ENCODE assay signal across 9 mouse cellular contexts in the genomic region with DNA sequence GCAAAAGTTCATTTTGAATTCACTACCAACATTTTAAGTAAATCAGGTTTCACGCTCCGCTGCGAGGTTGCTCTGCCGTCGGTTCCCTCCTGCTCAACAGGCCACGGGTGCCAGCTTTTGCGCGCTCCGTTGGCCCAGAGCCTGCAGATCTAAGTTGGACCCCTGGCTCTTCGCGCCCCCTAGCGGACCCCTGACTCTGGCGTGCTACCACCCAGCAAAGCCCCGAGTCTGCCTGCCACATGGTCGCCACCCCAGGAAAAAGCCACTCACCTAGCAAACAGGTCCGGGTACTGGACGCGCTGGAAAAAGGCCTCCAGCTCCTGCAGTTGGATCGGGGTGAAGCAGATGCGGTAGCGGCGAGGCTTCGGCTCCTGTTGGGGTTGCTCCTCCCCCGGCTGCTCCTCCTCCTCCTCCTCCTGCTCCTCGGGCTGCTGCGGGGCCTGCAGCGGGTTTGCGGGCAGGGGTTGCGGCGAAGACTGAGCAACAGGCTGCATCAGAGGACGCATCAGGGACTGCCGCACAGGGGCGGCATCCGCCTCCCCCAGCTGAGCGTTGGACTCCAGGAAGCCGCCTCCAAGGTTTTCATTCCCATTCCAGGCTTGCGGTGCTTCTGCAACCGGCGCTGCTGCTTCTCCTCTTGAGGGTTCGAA. TPM values are rescaled to one million over a fixed set of nuclear protein-coding genes. Genes with fewer than 3 reads are reported as not detected.
DNase-seq lines count a peak whose midpoint lies in the region; ATAC-seq and TF ChIP-seq lines count a peak whose summit lies in the region.
"Had no signal": no experiment of that assay in that cellular context is flagged by ENCODE, and none has a peak within 500 bp of the region (broad histone marks: within the 10 kb centered on the region; RNA-seq: fewer than 3 reads in every experiment).

No protein-coding gene starts in this region.

- 0 out of 2 replicates have a peak, but pooled peaks cover 3% of the 10 kb centered on the region for H3K4me1 ChIP-seq in E14TG2a.4 (replicated peaks; ENCODE audit: low read depth, low read length)
- no peaks in the 10 kb centered on the region for H3K4me1 ChIP-seq in embryonic facial prominence, embryonic 12.5 days
- H3K4me1 ChIP-seq in intestine, embryonic 15.5 days (replicated peaks) = no peaks in the 10 kb centered on the region
- 0 out of 2 replicates have a peak, but pooled peaks cover 3% of the 10 kb centered on the region for H3K4me1 ChIP-seq in lung, embryonic 16.5 days (replicated peaks; ENCODE audit: control insufficient read depth, insufficient read depth, low read length)

- H3K4me3 ChIP-seq in E14TG2a.4 (replicated peaks; ENCODE audit: low read length) = peak overlapping the region; percentile 66
- H3K4me3 ChIP-seq in embryonic facial prominence, embryonic 12.5 days = peak overlapping the region; percentile 10; the same call in 1 of the 2 replicates
- H3K4me3 ChIP-seq in intestine, embryonic 15.5 days (replicated peaks) = peak overlapping the region; percentile 15; the same call in 1 of the 2 replicates
- H3K4me3 ChIP-seq in lung, embryonic 16.5 days (ENCODE audit: low read length) = peak overlapping the region; percentile 13

- no peaks in the 10 kb centered on the region for H3K36me3 ChIP-seq in E14TG2a.4 (ENCODE audit: insufficient read depth, low read length)
- H3K36me3 ChIP-seq in embryonic facial prominence, embryonic 12.5 days = no peaks in the 10 kb centered on the region
- no peaks in the 10 kb centered on the region for H3K36me3 ChIP-seq in intestine, embryonic 15.5 days
- H3K36me3 ChIP-seq in lung, embryonic 16.5 days (ENCODE audit: control insufficient read depth, insufficient read depth, low read length) = no peaks in the 10 kb centered on the region

- H3K27me3 ChIP-seq in E14TG2a.4 (ENCODE audit: insufficient read depth, low read length) = peaks cover 58% of the 10 kb centered on the region
- H3K27me3 ChIP-seq in embryonic facial prominence, embryonic 12.5 days = peaks cover 65% of the 10 kb centered on the region
- H3K27me3 ChIP-seq in intestine, embryonic 15.5 days (replicated peaks) = peaks cover 58% of the 10 kb centered on the region
- H3K27me3 ChIP-seq in lung, embryonic 16.5 days (ENCODE audit: control insufficient read depth, insufficient read depth, low read depth, low read length) = peaks cover 62% of the 10 kb centered on the region

- no peak overlapping the region for H3K27ac ChIP-seq in embryonic facial prominence, embryonic 12.5 days
- no peak overlapping the region for H3K27ac ChIP-seq in intestine, embryonic 15.5 days
- no peak overlapping the region for H3K27ac ChIP-seq in lung, embryonic 16.5 days (ENCODE audit: low read length)

- ATAC-seq in embryonic facial prominence, embryonic 12.5 days (ENCODE audit: insufficient number of reproducible peaks, insufficient read depth, low FRiP score, low TSS enrichment) = no peak
- peak; percentile 58 for ATAC-seq in intestine, embryonic 15.5 days
- ATAC-seq in lung, embryonic 16.5 days (ENCODE audit: low read depth) = peak; percentile 69; the same call in 1 of the 2 replicates

- H3K4me2 ChIP-seq in embryonic facial prominence, embryonic 12.5 days (replicated peaks) = peak overlapping the region; percentile 32
- H3K4me2 ChIP-seq in intestine, embryonic 15.5 days (replicated peaks) = peak overlapping the region; percentile 37
- H3K4me2 ChIP-seq in lung, embryonic 16.5 days (ENCODE audit: low read depth, low read length) = 0 out of 2 replicates have a peak overlapping the region, but pooled peaks have one; percentile 14

- H3K9ac ChIP-seq in embryonic facial prominence, embryonic 12.5 days = no peak overlapping the region
- H3K9ac ChIP-seq in intestine, embryonic 15.5 days = no peak overlapping the region
- no peak overlapping the region for H3K9ac ChIP-seq in lung, embryonic 16.5 days (ENCODE audit: low read length)

- WGBS in embryonic facial prominence, embryonic 12.5 days = 26% methylated on average over 40 of the region's 40 CpGs
- WGBS in intestine, embryonic 15.5 days = 21% methylated on average over 40 of the region's 40 CpGs
- 17% methylated on average over 36 of the region's 40 CpGs for WGBS in lung, embryonic 16.5 days

- intact Hi-C loops in gastrocnemius, postnatal 14 days (cut with DNase I; ENCODE audit: low total_unique reads) = no loop called here

- peak; percentile 8 for DNase-seq in gastrocnemius, postnatal 25 days
- DNase-seq in gastrocnemius, postnatal 14 days = no peak
- peak; percentile 75 for DNase-seq in retina, postnatal 1 day
- no peak for DNase-seq in cerebellum, adult 11 months

- peak; percentile 30 for TF ChIP-seq CTCF in E14TG2a.4 (conservative IDR thresholded peaks at IDR 0.05; ENCODE audit: low read length)

- H3K9me3 ChIP-seq in E14TG2a.4 (ENCODE audit: low read length) = no peaks in the 10 kb centered on the region
- no peaks in the 10 kb centered on the region for H3K9me3 ChIP-seq in embryonic facial prominence, embryonic 12.5 days
- H3K9me3 ChIP-seq in intestine, embryonic 15.5 days = no peaks in the 10 kb centered on the region
- H3K9me3 ChIP-seq in lung, embryonic 16.5 days (ENCODE audit: control insufficient read depth, low read length) = peaks cover 2% of the 10 kb centered on the region; the same call in 1 of the 2 replicates

RNA-seq across cellular contexts. Expression of gene Esx1, which starts 3.7 kb away (rescaled TPM):
- not detected for total RNA-seq in gastrocnemius, postnatal 25 days (2021)
- total RNA-seq in gastrocnemius, postnatal 14 days (2021) = not detected
- polyA plus RNA-seq in embryonic facial prominence, embryonic 12.5 days (2016; fragmentation: Nextera tagmentation; extraction: Ambion mirVana) = not detected in 2 replicates
- polyA plus RNA-seq in intestine, embryonic 15.5 days (2015; fragmentation: Nextera tagmentation; extraction: Ambion mirVana) = not detected in 2 replicates
- not detected in 2 replicates for polyA plus RNA-seq in lung, embryonic 16.5 days (2015; fragmentation: Nextera tagmentation; extraction: Ambion mirVana)
- total RNA-seq: layer of hippocampus, postnatal 25 days had no signal

Comparison
In these comparisons a context has a peak if more than half of its experiments do, and no peak if none do; other contexts are left out.
1. DNase-seq: peak in gastrocnemius, postnatal 25 days (single experiment) and retina, postnatal 1 day (single experiment); none in gastrocnemius, postnatal 14 days (single experiment) and cerebellum, adult 11 months (single experiment).
2. H3K4me3 ChIP-seq: peak in every context shown above with its lines; median percentile 66 in E14TG2a.4; 15 in intestine, embryonic 15.5 days; 13 in lung, embryonic 16.5 days; 10 in embryonic facial prominence, embryonic 12.5 days.
3. Peak in every context shown above with its lines, with median percentiles within 50 percentile points of each other: H3K4me2 ChIP-seq.